Mouse (Mus musculus): ENCODE results near the gene Foxn1. TPM values are rescaled to one million over a fixed set of nuclear protein-coding genes. Genes with fewer than 3 reads are reported as not detected.

Foxn1 gene
- not detected in 2 replicates for polyA plus RNA-seq (2015; fragmentation: Nextera tagmentation; extraction: Ambion mirVana)

GRCm38 (mm10) chr11:78386508-78387043 lies at the start of gene Foxn1:
Gene Foxn1 (minus strand): TSS chr11:78386558.
- no peaks in the 10 kb centered on the region for H3K9me3 ChIP-seq (replicated peaks)
- no peak within 1 kb of the TSS for H3K4me3 ChIP-seq
- H3K4me2 ChIP-seq, result no peak within 1 kb of the TSS
- no peak within 1 kb of the TSS for H3K9ac ChIP-seq
- no peaks in the 10 kb centered on the region for H3K4me1 ChIP-seq
- no peaks in the 10 kb centered on the region for H3K36me3 ChIP-seq (ENCODE audit: poor library complexity, severe bottlenecking)
- ATAC-seq, result no peak
- H3K27ac ChIP-seq, result no peak within 1 kb of the TSS
- H3K27me3 ChIP-seq, result 0 out of 2 replicates have a peak, but pooled peaks cover 3% of the 10 kb centered on the region
- 80% methylated on average over 12 of the region's 14 CpGs for WGBS

- Histone ChIP-seq H3K9me3 (replicated peaks) (no peaks in the 10 kb centered on the region), H3K36me3 (ENCODE audit: poor library complexity, severe bottlenecking) (no peaks in the 10 kb centered on the region), H3K9ac (no peak overlapping the region), H3K27me3 (no peaks in the 10 kb centered on the region), H3K4me2 (peak overlapping the region; percentile 19), H3K27ac (no peak overlapping the region), H3K4me1 (peaks cover 5% of the 10 kb centered on the region; the same call in 1 of the 2 replicates), H3K4me3 (no peak overlapping the region)
- ATAC-seq, result no peak
- WGBS, result 7% methylated on average over 19 of the region's 19 CpGs
These were observed 49.5 kb upstream of the Foxn1 start for GRCm38 (mm10) chr11:78435776-78436349.

- H3K36me3 ChIP-seq (ENCODE audit: poor library complexity, severe bottlenecking), result no peaks in the 10 kb centered on the region
These were observed 47.7 kb upstream of the Foxn1 start for GRCm38 (mm10) chr11:78434052-78434451.

GRCm38 (mm10) chr11:78431176-78431575 lies 44.8 kb upstream of the Foxn1 start:
- Histone ChIP-seq H3K4me1 (peaks cover 5% of the 10 kb centered on the region; the same call in 1 of the 2 replicates), H3K36me3 (ENCODE audit: poor library complexity, severe bottlenecking) (no peaks in the 10 kb centered on the region), H3K4me2 (no peak overlapping the region), H3K9ac (no peak overlapping the region), H3K9me3 (replicated peaks) (no peaks in the 10 kb centered on the region), H3K27ac (no peak overlapping the region), H3K27me3 (no peaks in the 10 kb centered on the region), H3K4me3 (no peak overlapping the region)
- no peak for ATAC-seq
- WGBS, result 92% methylated on average over 10 of the region's 10 CpGs

More at GRCm38 (mm10) chr11:78434052-78434451, 47.7 kb upstream of the Foxn1 start:
- no peaks in the 10 kb centered on the region for H3K9me3 ChIP-seq (replicated peaks)
- H3K4me1 ChIP-seq, result peaks cover 5% of the 10 kb centered on the region; the same call in 1 of the 2 replicates
- no peak overlapping the region for H3K4me3 ChIP-seq
- no peak overlapping the region for H3K27ac ChIP-seq
- H3K9ac ChIP-seq, result no peak overlapping the region
- no peak overlapping the region for H3K4me2 ChIP-seq
- WGBS, result 80% methylated on average over 4 of the region's 4 CpGs
- no peaks in the 10 kb centered on the region for H3K27me3 ChIP-seq
- ATAC-seq, result no peak

- no peaks in the 10 kb centered on the region for H3K9me3 ChIP-seq (replicated peaks)
- H3K4me2 ChIP-seq, result no peak overlapping the region
- no peak for ATAC-seq
- H3K4me3 ChIP-seq, result no peak overlapping the region
- 53% methylated on average over 11 of the region's 11 CpGs for WGBS
- no peaks in the 10 kb centered on the region for H3K4me1 ChIP-seq
- H3K27me3 ChIP-seq, result no peaks in the 10 kb centered on the region
- no peak overlapping the region for H3K9ac ChIP-seq
- no peak overlapping the region for H3K27ac ChIP-seq
- no peaks in the 10 kb centered on the region for H3K36me3 ChIP-seq (ENCODE audit: poor library complexity, severe bottlenecking)
These were observed 44.0 kb upstream of the Foxn1 start for GRCm38 (mm10) chr11:78430195-78430878.

- Histone ChIP-seq H3K4me2 (no peak overlapping the region), H3K27me3 (no peaks in the 10 kb centered on the region), H3K27ac (no peak overlapping the region), H3K36me3 (ENCODE audit: poor library complexity, severe bottlenecking) (no peaks in the 10 kb centered on the region), H3K4me3 (no peak overlapping the region), H3K9me3 (replicated peaks) (no peaks in the 10 kb centered on the region), H3K9ac (no peak overlapping the region), H3K4me1 (no peaks in the 10 kb centered on the region)
- ATAC-seq, result no peak
- 77% methylated on average over 5 of the region's 5 CpGs for WGBS
These were observed 42.0 kb upstream of the Foxn1 start for GRCm38 (mm10) chr11:78428309-78428708.

- no peak overlapping the region for H3K27ac ChIP-seq
- no peak overlapping the region for H3K9ac ChIP-seq
- 95% methylated on average over 6 of the region's 6 CpGs for WGBS
- H3K9me3 ChIP-seq (replicated peaks), result no peaks in the 10 kb centered on the region
- ATAC-seq, result no peak
- no peak overlapping the region for H3K4me2 ChIP-seq
- no peak overlapping the region for H3K4me3 ChIP-seq
- no peaks in the 10 kb centered on the region for H3K4me1 ChIP-seq
- no peaks in the 10 kb centered on the region for H3K36me3 ChIP-seq (ENCODE audit: poor library complexity, severe bottlenecking)
- H3K27me3 ChIP-seq, result no peaks in the 10 kb centered on the region
These were observed 41.3 kb upstream of the Foxn1 start for GRCm38 (mm10) chr11:78427655-78428054.

GRCm38 (mm10) chr11:78425572-78425971 lies 39.2 kb upstream of the Foxn1 start:
- WGBS, result 93% methylated on average over 1 of the region's 1 CpGs
- ATAC-seq, result no peak
- Histone ChIP-seq H3K9ac (no peak overlapping the region), H3K4me2 (no peak overlapping the region), H3K27ac (no peak overlapping the region), H3K4me3 (no peak overlapping the region), H3K9me3 (replicated peaks) (no peaks in the 10 kb centered on the region), H3K27me3 (0 out of 2 replicates have a peak, but pooled peaks cover 2% of the 10 kb centered on the region), H3K36me3 (ENCODE audit: poor library complexity, severe bottlenecking) (no peaks in the 10 kb centered on the region), H3K4me1 (no peaks in the 10 kb centered on the region)

GRCm38 (mm10) chr11:78424352-78424751 lies 38.0 kb upstream of the Foxn1 start:
- Histone ChIP-seq H3K27ac (no peak overlapping the region), H3K4me3 (no peak overlapping the region), H3K9ac (no peak overlapping the region), H3K9me3 (replicated peaks) (no peaks in the 10 kb centered on the region), H3K4me1 (no peaks in the 10 kb centered on the region), H3K36me3 (ENCODE audit: poor library complexity, severe bottlenecking) (no peaks in the 10 kb centered on the region), H3K27me3 (0 out of 2 replicates have a peak, but pooled peaks cover 2% of the 10 kb centered on the region), H3K4me2 (no peak overlapping the region)
- no peak for ATAC-seq
- WGBS, result 85% methylated on average over 2 of the region's 2 CpGs

GRCm38 (mm10) chr11:78422055-78422819 lies 35.9 kb upstream of the Foxn1 start, which contains the start of gene Slc13a2:
Gene Slc13a2 (minus strand): TSS chr11:78422217.
- Histone ChIP-seq H3K36me3 (ENCODE audit: poor library complexity, severe bottlenecking) (no peaks in the 10 kb centered on the region), H3K9ac (no peak within 1 kb of the TSS), H3K27ac (no peak within 1 kb of the TSS), H3K9me3 (replicated peaks) (no peaks in the 10 kb centered on the region), H3K27me3 (0 out of 2 replicates have a peak, but pooled peaks cover 2% of the 10 kb centered on the region), H3K4me3 (no peak within 1 kb of the TSS), H3K4me1 (no peaks in the 10 kb centered on the region), H3K4me2 (no peak within 1 kb of the TSS)
- WGBS, result 31% methylated on average over 13 of the region's 13 CpGs
- no peak for ATAC-seq

- ATAC-seq, result no peak
These were observed 35.0 kb upstream of the Foxn1 start for GRCm38 (mm10) chr11:78421201-78422009.

More at GRCm38 (mm10) chr11:78421201-78422009, 35.0 kb upstream of the Foxn1 start:
- Histone ChIP-seq H3K4me3 (no peak overlapping the region), H3K9ac (no peak overlapping the region), H3K4me1 (no peaks in the 10 kb centered on the region), H3K4me2 (no peak overlapping the region), H3K36me3 (ENCODE audit: poor library complexity, severe bottlenecking) (no peaks in the 10 kb centered on the region), H3K27ac (no peak overlapping the region), H3K27me3 (0 out of 2 replicates have a peak, but pooled peaks cover 2% of the 10 kb centered on the region), H3K9me3 (replicated peaks) (no peaks in the 10 kb centered on the region)
- WGBS, result 71% methylated on average over 13 of the region's 13 CpGs
